Mouse (Mus musculus): ENCODE measurements around the gene Nf1. TPM values are rescaled to one million over a fixed set of nuclear protein-coding genes. Genes with fewer than 3 reads are reported as not detected.

The Nf1 gene
- total RNA-seq (2021) (10 to 100 TPM; 30.5 to 30.9 TPM), polyA plus RNA-seq (2012; rRNA removed) (8.5 and 13.5 TPM in 2 replicates)
- long read RNA-seq, partial matches to known transcripts: 0 of 1 reads
- long read RNA-seq, other reads (novel, unspliced or antisense): 1 of 1 reads

DNA sequence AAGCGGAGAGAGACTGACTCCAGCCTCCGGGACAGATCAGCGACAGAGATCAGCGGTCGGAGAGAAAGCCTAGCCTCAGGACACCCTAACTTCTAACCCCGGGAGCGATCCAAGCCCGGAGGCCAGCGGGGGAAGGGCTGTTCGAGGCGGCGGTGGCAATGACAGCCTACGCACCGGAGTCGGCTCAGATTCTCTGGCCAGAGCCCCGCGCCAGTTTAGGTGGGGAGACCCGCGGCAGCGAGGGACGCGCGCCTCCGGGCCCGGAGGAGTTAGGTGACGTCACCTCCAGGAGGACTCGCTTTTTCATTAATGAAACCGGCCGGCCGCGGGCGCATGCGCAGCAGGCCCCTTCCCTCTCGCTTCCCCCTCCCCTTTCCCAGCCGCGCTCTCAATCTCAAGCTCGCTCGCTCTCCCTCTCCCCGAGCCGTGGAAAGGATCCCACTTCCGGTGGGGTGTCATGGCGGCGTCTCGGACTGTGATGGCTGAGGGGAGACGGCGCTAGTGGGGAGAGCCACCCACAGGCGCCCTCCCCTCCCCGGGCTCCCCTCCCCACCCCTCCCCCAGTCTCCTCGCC is at the start of gene Nf1:
Gene Nf1 (plus strand): TSS at position 460 of the 574 bp plus-strand sequence.
- WGBS: 2% methylated on average over 48 of the region's 49 CpGs
- Histone ChIP-seq H3K4me3 (peak within 1 kb of the TSS; percentile 80), H3K4me1 (ENCODE audit: control insufficient read depth, insufficient read depth, low read length) (peaks cover 6% of the 10 kb centered on the region), H3K9ac (ENCODE audit: low read depth, low read length) (peak within 1 kb of the TSS; percentile 97), H3K27me3 (ENCODE audit: control insufficient read depth, insufficient read depth, low read length) (no peaks in the 10 kb centered on the region), H3K27ac (peak within 1 kb of the TSS; percentile 98), H3K36me3 (ENCODE audit: control insufficient read depth, insufficient read depth, low read length) (0 out of 2 replicates have a peak, but pooled peaks cover 2% of the 10 kb centered on the region), H3K79me2 (replicated peaks; ENCODE audit: control insufficient read depth, insufficient read depth, low read length) (no peaks in the 10 kb centered on the region)
- TF ChIP-seq EP300 (IDR thresholded peaks at IDR 0.05; ENCODE audit: insufficient read depth, low read depth, low read length) (0 out of 2 replicates have a peak, but pooled peaks have one; percentile 29), POLR2A (IDR thresholded peaks at IDR 0.05; ENCODE audit: insufficient read depth, low read depth, low read length) (peak; percentile 73), CTCF (IDR thresholded peaks at IDR 0.05) (no peak)
- DNase-seq: peak; percentile 94 to 95
- intact Hi-C loops (cut with DNase I): loop anchor here (5.0 kb wide), 1 partner anchor 58 kb away; no protein-coding TSS in a partner anchor

DNA sequence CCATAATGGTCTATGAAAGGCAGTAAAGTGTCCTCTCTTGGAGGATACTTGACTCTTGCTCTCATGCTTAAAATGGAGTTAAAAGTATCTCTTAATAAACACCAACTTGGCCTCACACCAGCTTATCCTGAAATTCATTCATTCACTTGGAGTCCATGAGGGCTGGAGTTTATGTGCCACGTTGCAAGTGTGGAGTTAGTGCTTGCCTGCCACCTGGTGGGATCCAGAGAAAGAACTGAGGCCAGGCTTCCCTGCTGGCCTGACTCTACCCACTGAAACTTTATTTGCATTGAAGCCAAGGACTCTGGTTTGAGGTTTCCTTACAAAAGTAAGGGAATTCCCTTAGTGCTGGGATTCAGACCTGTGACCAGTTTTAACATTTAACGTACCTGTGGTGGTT is 49.0 kb upstream of the Nf1 start:
- intact Hi-C loops (cut with DNase I): loop anchor here (1.0 to 5.0 kb wide), 2 partner anchors 66 to 258 kb away; no protein-coding TSS in a partner anchor
- peak; percentile 52 to 61 for DNase-seq
- WGBS: 36% methylated on average over 2 of the region's 2 CpGs

DNA sequence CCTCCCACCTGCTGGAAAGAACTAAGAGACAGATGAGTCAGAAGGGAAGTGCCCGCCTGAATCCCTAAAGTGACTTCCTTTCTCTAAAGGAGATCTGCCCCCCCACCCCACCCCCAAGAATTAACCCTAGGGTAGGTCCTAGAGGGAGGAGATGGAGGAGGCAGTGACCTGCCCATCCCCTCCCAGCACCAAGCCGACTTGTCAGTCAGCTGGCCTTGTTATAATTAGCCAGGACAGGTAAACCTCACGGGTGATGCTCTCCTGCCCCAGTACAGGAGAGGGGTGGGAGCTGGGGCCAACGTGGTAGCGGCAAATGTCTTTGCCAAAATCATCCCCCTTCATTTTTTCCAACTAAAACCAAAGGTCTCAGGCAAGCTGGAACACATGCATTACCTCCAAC is 47.8 kb upstream of the Nf1 start:
- Histone ChIP-seq H3K9ac (ENCODE audit: low read depth, low read length) (no peak overlapping the region), H3K4me3 (no peak overlapping the region), H3K79me2 (replicated peaks; ENCODE audit: control insufficient read depth, insufficient read depth, low read length) (no peaks in the 10 kb centered on the region), H3K4me1 (ENCODE audit: control insufficient read depth, insufficient read depth, low read length) (peaks cover 3% of the 10 kb centered on the region), H3K36me3 (ENCODE audit: control insufficient read depth, insufficient read depth, low read length) (no peaks in the 10 kb centered on the region), H3K27ac (no peak overlapping the region), H3K27me3 (ENCODE audit: control insufficient read depth, insufficient read depth, low read length) (no peaks in the 10 kb centered on the region)
- WGBS: 59% methylated on average over 5 of the region's 5 CpGs
- TF ChIP-seq CTCF (IDR thresholded peaks at IDR 0.05) (no peak), EP300 (IDR thresholded peaks at IDR 0.05; ENCODE audit: insufficient read depth, low read depth, low read length) (no peak), POLR2A (IDR thresholded peaks at IDR 0.05; ENCODE audit: insufficient read depth, low read depth, low read length) (no peak)
- intact Hi-C loops (cut with DNase I): loop anchor here (5.0 kb wide), 1 partner anchor 259 kb away; no protein-coding TSS in a partner anchor
- DNase-seq: no peak

More for the DNA sequence above, 49.0 kb upstream of the Nf1 start:
- Histone ChIP-seq H3K79me2 (replicated peaks; ENCODE audit: control insufficient read depth, insufficient read depth, low read length) (no peaks in the 10 kb centered on the region), H3K27me3 (ENCODE audit: control insufficient read depth, insufficient read depth, low read length) (no peaks in the 10 kb centered on the region), H3K36me3 (ENCODE audit: control insufficient read depth, insufficient read depth, low read length) (no peaks in the 10 kb centered on the region), H3K4me3 (no peak overlapping the region), H3K9ac (ENCODE audit: low read depth, low read length) (no peak overlapping the region), H3K4me1 (ENCODE audit: control insufficient read depth, insufficient read depth, low read length) (peaks cover 7% of the 10 kb centered on the region), H3K27ac (no peak overlapping the region)
- TF ChIP-seq POLR2A (IDR thresholded peaks at IDR 0.05; ENCODE audit: insufficient read depth, low read depth, low read length): no peak
- TF ChIP-seq CTCF (IDR thresholded peaks at IDR 0.05): peak; percentile 83
- TF ChIP-seq EP300 (IDR thresholded peaks at IDR 0.05; ENCODE audit: insufficient read depth, low read depth, low read length): peak; percentile 88

DNA sequence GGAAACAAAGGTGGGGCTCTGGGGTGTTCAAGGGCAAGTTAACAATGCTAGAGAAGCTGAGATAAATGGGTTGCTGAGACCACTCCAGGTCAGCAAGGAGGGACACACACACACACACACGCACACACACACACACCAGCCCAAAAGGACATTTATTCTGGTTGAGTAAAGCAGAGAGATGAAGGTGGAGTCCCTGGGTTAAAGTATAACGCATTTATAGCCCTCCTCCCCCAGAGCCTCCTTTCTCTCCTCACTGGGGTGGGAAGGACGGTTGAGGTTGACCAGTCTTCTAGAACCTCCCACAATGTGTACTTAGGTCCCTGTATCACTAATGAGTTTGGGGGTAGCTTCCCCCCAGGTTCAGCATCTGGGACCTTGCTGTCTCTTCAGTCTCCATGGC is 47.4 kb upstream of the Nf1 start:
- Histone ChIP-seq H3K4me3 (no peak overlapping the region), H3K79me2 (replicated peaks; ENCODE audit: control insufficient read depth, insufficient read depth, low read length) (no peaks in the 10 kb centered on the region), H3K27me3 (ENCODE audit: control insufficient read depth, insufficient read depth, low read length) (no peaks in the 10 kb centered on the region), H3K27ac (no peak overlapping the region), H3K9ac (ENCODE audit: low read depth, low read length) (no peak overlapping the region), H3K4me1 (ENCODE audit: control insufficient read depth, insufficient read depth, low read length) (peaks cover 3% of the 10 kb centered on the region), H3K36me3 (ENCODE audit: control insufficient read depth, insufficient read depth, low read length) (no peaks in the 10 kb centered on the region)
- WGBS: 89% methylated on average over 3 of the region's 3 CpGs
- no peak for DNase-seq
- TF ChIP-seq CTCF (IDR thresholded peaks at IDR 0.05) (no peak), EP300 (IDR thresholded peaks at IDR 0.05; ENCODE audit: insufficient read depth, low read depth, low read length) (no peak), POLR2A (IDR thresholded peaks at IDR 0.05; ENCODE audit: insufficient read depth, low read depth, low read length) (no peak)
- intact Hi-C loops (cut with DNase I): loop anchor here (5.0 kb wide), 1 partner anchor 260 kb away; no protein-coding TSS in a partner anchor

DNA sequence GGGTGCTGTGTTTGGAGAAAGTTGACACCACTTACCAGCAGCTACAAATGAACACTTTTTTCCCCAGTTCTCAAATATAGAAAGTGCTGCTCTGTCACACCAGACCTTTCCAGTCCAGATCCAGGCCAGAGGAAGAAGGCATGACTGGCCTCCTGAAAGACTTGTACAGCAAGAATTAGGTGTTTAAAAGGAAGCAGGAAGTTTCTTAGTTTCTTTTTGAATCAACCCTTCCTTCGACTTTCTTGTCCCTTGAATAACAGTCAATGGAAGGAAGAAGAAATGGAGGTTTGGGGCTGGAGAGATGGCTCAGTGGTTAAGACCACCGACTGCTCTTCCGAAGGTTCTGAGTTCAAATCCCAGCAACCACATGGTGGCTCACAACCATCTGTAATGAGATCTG is 46.5 kb upstream of the Nf1 start:
- H3K27me3 ChIP-seq (ENCODE audit: control insufficient read depth, insufficient read depth, low read length): no peaks in the 10 kb centered on the region
- 82% methylated on average over 3 of the region's 3 CpGs for WGBS
- no peak overlapping the region for H3K27ac ChIP-seq
- intact Hi-C loops (cut with DNase I): loop anchor here (5.0 kb wide), 1 partner anchor 261 kb away; no protein-coding TSS in a partner anchor
- H3K4me3 ChIP-seq: no peak overlapping the region
- H3K9ac ChIP-seq (ENCODE audit: low read depth, low read length): no peak overlapping the region
- DNase-seq: no peak
- no peak for TF ChIP-seq EP300 (IDR thresholded peaks at IDR 0.05; ENCODE audit: insufficient read depth, low read depth, low read length)
- TF ChIP-seq POLR2A (IDR thresholded peaks at IDR 0.05; ENCODE audit: insufficient read depth, low read depth, low read length): no peak
- no peak for TF ChIP-seq CTCF (IDR thresholded peaks at IDR 0.05)
- peaks cover 3% of the 10 kb centered on the region for H3K4me1 ChIP-seq (ENCODE audit: control insufficient read depth, insufficient read depth, low read length)
- no peaks in the 10 kb centered on the region for H3K79me2 ChIP-seq (replicated peaks; ENCODE audit: control insufficient read depth, insufficient read depth, low read length)
- no peaks in the 10 kb centered on the region for H3K36me3 ChIP-seq (ENCODE audit: control insufficient read depth, insufficient read depth, low read length)

DNA sequence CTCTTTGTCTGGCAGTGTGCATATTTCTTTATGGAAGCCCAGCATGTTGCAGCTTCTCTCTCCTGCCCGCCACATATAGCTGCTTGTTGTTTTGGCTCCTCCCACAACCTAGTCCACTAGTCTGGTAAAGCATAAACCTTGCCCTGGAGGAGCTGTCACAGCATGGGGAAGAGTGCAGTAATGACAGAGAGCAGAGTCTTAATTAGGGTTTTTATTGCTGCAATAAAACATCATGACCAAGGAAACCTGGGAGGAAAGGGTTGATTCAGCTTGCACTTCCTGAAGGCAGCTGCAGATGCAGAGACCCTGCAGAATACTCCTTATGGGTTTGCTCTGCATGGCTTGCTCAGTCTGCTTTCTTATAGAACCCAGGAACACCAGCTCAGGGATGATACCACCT is 45.5 kb upstream of the Nf1 start:
- no peak for TF ChIP-seq EP300 (IDR thresholded peaks at IDR 0.05; ENCODE audit: insufficient read depth, low read depth, low read length)
- no peak for TF ChIP-seq POLR2A (IDR thresholded peaks at IDR 0.05; ENCODE audit: insufficient read depth, low read depth, low read length)
- no peak for TF ChIP-seq CTCF (IDR thresholded peaks at IDR 0.05)
- Histone ChIP-seq H3K9ac (ENCODE audit: low read depth, low read length) (no peak overlapping the region), H3K27me3 (ENCODE audit: control insufficient read depth, insufficient read depth, low read length) (no peaks in the 10 kb centered on the region), H3K4me1 (ENCODE audit: control insufficient read depth, insufficient read depth, low read length) (peaks cover 2% of the 10 kb centered on the region), H3K4me3 (no peak overlapping the region), H3K79me2 (replicated peaks; ENCODE audit: control insufficient read depth, insufficient read depth, low read length) (no peaks in the 10 kb centered on the region), H3K27ac (no peak overlapping the region), H3K36me3 (ENCODE audit: control insufficient read depth, insufficient read depth, low read length) (no peaks in the 10 kb centered on the region)
- intact Hi-C loops (cut with DNase I): loop anchor here (5.0 kb wide), 1 partner anchor 262 kb away; no protein-coding TSS in a partner anchor
- no peak for DNase-seq
- 65% methylated on average over 1 of the region's 1 CpGs for WGBS

All from heart, adult 2 months (tissue).